Mouse (Mus musculus) A20 (cell line): ENCODE results near the gene Grid2.

ENCODE experiments used
- DNase-seq: peaks from one replicate; pipeline ENCODE4 v3.0.0-alpha.2; 2011; ENCODE audit warnings: low read depth, low spot score

Gene Grid2

DNA sequence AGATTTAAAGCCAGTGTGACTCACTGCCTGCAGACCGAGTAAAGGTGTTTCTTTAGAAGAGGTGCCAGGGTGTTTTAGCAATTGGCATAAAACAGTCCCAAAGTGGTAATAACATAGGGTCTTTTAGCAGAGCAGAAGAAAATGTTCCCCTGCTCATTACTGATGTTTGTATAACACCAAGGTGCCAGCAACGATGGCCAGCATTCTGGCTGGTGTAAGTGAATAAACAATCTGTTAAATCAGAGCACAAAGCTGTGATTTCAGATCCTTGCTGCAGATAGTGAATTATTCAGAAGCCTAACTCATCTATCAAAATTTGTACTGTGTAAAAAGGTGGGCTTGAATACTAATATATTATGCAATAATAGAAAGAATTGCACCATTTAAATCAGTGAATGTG is 353.9 kb downstream of the Grid2 start:
- DNase-seq: no peak

- no peak for DNase-seq
Measured at GRCm38 (mm10) chr6:63635970-63636369, 380.3 kb downstream of the Grid2 start.

- no peak for DNase-seq
Measured at GRCm38 (mm10) chr6:63659423-63659822, 403.7 kb downstream of the Grid2 start.

DNA sequence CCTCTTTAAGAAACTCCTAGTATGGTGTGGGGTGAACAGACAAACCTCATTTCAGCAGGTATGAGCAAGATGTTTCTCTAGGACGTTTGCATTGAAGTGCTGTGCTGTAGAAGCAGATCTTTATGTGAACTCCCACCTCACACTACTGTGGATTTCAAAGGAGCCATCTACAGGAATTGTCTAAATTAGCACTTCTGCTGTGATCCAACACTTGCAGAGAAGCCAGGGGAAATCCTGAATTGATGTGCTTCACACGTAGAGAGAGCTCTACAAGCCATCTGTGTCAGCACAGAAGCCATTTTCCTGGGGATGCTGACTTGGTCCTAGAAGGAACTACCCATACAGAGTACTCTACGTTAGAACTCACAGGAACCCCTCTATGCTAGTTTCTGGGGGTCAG is 430.0 kb downstream of the Grid2 start:
- DNase-seq: no peak

DNA sequence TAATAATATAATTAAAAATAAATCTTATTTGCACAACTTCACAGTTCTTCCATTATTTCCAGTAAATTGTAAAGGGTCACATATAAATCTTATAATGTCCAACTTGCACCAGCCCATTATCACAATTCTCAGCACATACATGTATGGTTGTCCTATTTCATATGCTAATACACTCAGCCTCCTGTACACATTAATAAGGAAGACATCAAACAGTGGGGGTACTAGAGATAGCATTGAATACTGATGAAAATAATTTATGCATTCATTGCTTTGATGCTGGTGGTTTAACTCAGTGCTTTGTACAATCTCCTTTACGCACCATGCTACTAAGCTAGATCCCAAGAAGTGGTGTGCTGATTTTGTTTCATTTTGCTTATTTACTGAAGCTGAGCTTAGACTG is 446.0 kb downstream of the Grid2 start:
- DNase-seq: no peak

DNA sequence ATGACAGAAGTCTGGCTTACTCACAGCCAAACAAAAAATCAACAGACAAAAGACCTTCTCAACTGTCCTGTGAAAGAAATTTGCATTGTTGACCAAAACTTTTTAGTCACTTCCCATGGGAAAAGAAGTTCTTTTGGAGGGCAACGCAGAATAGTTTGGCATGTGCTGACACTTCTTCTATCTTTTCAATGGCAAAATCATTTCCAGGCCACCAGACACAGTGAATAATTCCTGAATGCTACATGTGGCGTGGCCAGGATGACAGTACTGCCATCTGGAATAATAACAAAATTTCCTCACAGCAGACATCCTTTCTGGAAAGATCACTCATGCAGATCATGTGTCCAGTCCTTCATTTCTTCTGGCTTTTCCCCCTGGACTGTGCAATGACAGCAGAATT is 478.1 kb downstream of the Grid2 start:
- no peak for DNase-seq

DNA sequence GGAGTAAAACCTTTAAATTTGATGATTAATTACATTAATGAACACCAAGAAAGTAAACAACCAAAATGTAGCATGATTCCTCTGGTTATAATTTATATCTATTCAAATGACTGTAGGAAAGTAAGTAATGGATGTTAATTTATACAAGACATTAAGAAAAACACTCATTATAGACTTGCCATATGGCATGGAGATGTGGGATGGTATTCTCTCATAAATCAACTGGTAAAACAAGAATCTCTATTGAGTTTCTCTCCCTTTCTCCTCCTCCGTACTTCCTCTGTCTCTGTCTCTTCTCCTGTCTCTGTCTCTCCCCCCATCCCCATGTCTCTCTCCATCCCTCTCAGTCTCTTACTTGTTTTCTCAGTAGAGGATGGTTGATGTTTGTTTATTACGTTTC is 506.9 kb downstream of the Grid2 start:
- DNase-seq: no peak

DNA sequence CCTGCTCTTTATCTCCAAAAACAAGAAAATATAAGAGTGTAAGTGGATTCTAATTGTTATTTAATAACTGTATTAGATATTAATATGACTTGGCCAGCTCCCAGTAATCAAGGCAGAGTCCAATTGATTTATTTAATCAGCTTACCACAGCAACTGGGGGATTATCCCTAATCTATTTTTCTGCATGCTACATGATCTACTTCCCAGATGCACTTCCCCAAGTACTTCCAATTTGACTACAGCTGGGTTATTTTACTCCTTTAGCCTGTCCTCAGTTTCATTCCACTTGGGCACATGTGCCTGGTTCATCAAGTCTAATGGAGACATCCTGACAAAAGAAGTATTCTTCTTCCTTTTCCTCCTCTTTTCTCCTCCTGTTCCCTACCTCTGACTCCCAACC is 539.0 kb downstream of the Grid2 start:
- DNase-seq: no peak

DNA sequence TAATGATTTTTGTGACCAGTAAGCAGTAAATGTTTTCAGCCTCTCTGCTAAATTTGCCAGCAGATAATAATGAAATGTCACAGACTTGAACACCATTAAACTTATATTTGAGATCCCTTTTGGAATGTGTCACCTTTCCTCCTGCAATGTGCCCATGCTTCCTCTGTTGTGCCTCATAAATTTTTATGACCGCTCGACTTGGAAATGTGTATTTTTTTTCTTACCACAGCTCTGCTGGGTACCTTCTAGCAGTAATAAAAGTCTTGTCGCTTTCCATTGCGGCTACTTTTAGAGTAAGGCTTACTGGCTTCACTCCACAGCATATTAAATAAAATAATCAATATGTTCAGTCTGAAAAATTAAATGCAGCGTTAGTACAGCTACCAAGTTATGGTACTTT is 564.6 kb downstream of the Grid2 start:
- DNase-seq: no peak

GRCm38 (mm10) chr6:63862628-63863027 is 607.0 kb downstream of the Grid2 start:
- no peak for DNase-seq

DNA sequence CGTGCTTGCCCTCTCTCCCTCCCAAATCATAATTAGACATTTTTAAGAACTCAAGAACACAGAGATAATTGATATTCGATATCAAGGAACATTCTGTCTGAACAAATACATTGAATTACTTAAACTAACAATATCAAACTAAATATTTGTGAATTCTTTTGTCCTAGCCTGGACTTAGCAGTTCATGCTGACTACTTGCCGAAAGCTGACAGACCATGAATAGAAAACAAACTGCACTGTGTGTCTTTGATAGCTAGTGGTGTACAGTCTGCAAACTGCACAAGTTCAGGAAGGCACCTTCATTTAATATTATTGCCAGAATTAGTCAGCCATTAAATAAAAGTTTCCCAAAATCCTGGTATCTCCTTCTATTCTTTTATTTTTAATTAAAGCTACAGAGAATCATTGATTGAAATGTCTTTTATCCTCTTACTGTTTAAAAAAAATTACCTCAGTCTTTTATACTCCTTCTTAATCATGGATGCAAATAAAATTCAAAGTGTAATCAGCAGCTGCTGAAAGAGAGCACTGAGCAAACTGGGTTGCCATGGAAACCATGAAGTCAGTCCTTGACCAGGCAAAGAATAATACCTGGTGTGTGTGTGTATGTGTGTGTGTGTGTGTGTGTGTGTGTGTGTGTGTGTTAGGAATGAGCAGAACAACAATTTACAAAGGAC is 621.5 kb downstream of the Grid2 start:
- no peak for DNase-seq

DNA sequence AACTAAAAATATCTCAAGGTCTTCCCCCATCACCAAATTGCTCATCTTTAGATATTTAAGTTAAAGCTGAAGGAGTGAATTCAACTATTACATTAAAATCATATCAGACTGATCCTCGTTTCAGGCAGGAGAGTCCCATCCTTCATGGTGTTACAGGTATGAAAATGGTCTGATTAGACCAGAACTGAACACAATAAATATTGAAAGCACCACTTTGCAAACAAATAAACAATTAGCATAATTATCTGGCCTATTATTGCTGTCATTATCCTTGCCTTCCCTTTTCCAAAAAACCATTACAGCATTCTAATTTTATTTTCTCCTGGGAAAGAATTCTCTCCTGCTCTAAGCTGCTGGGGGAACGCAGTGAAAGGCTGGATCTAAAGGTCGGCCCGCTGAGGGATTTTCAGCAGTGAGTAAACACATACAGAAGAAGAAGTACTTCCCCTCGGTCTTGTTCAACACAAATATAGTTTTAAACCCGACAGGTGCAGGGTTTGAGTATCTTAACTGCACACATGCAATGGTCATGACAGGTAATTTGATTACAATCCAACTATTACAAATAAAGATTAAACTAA is 622.2 kb downstream of the Grid2 start:
- DNase-seq: no peak

DNA sequence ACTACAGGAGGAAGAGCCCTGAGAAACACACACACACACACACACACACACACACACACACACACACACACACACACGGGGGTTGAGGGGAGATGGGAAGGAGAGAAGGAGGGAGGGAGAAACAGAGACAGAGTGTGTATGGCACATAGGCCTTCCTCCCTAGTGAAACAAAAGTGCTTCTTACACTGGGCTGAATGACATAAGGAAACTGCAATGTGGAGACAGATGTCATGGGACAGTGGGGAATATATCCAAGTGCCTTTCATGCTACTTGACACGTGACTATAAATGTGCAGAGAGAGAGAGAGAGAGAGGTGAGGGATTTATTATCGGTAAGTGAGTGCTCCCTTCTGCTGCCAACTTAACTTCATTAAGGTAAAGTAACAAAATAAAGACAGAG is 639.0 kb downstream of the Grid2 start:
- no peak for DNase-seq

DNA sequence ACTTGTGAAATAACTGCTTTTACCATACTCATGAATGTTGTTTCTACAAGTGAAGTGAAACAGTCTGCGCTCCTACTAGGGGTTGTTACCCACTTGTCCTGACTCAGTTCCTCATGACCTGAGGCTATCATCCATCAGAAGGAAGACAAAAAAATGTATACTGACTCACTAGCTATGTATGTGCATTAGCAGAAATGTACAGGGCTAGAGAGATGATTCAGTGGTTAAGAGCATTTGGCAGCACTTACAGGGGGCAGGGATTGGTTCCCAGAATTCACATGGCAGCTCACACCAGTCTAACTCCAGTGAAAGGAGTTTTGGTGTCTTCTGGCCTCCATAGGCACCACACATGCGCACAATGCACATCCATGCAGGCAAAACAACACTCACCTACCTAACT is 642.5 kb downstream of the Grid2 start:
- DNase-seq: no peak

- no peak for DNase-seq
Measured at GRCm38 (mm10) chr6:63917035-63917570, 661.4 kb downstream of the Grid2 start.

DNA sequence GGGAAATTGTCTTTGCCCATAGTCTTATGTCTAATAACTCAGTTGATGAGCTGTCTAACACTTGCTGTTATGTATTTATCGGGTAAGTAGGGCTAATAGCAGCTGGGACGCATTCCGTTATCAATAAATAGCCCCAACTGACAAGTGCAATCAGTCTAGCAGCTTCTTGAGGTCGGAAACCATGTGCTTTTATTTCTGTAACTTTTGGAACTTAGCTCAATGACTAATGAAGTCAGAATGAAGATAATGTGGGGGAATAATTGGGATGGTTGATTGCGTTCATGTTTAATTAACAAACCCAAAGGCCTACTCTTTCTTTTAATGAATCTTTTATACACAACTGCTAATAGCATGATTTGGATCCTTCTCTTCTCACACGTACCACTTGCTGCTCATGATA is 666.3 kb downstream of the Grid2 start:
- no peak for DNase-seq

- DNase-seq: no peak
Measured at GRCm38 (mm10) chr6:63931201-63931600, 675.5 kb downstream of the Grid2 start.

GRCm38 (mm10) chr6:63946721-63947120 is 691.0 kb downstream of the Grid2 start:
- no peak for DNase-seq

- DNase-seq: no peak
Measured at GRCm38 (mm10) chr6:63963789-63964188, 708.1 kb downstream of the Grid2 start.

DNA sequence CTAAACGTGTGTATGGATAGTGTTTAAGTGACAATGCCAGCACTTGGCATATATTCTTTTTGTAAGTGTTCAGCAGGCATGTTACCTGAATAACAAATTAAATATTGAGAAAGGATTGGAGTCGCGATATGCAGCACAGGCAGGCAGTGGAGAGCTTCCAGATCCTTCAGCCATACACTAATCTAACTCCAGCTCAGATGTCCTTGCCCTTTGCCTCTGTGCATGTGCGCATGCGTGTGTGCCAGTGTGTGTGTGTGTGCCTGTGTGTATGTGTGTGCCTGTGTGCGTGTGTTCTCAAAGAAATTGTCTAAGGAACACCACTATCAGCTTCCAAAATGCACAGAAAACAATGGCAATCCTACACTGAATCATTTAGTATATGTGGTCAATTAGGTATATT is 708.6 kb downstream of the Grid2 start:
- no peak for DNase-seq

DNA sequence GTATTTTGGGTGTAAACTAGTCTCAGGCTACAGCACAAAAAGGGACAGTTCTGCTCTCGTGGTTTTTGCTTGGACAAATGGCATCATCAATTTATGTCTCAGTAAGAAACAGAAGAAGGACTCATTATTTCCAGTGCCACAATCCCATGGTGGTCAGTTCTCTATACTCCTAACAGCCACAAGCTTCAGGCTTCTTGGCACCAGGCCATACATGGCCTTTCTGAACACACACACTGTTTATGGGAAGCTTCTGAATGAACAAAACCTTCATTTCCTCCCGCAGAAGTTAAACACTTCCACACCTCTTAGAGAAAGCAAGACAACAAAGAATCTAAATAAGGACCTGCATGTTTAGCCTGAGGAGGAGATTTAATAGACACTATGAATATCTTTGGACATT is 709.1 kb downstream of the Grid2 start:
- no peak for DNase-seq

DNA sequence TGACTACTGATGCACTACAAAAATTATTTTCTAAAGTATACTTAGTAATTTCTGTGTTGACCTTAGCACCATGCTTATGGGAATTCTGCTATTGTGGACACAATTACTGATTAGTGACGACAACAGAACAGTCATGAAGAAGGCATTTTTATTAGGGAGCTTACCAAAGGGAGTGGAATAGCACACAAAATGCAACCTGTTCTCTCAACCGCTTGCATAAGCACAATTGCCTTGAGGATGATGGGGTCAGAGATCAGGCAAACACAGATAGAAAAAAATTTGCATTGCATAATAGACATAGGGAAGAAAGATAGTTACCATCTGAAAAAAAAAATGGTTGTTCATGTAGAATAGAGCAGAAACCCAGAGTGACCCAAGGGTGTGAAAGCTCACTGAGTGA is 790.4 kb downstream of the Grid2 start:
- no peak for DNase-seq

- DNase-seq: no peak
Measured at GRCm38 (mm10) chr6:64046732-64047131, 791.1 kb downstream of the Grid2 start.

DNA sequence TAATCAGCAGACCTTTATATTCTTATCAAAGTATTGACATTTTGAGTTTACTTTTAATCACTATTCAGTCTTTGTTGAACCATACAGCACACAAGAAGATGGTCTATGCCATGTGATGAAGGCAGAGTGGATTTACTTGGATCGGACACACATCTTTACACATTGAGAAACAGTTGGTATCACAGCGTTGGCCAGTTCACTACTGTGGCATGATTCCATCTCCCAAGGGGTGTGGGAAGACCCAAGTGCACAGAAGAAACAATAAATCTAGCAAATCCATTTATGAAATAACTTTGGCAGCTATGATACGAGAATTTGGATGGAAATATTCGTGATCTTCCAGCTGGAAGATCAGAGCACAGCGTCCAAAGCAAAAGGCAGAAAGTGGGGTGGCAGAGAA is 792.3 kb downstream of the Grid2 start:
- no peak for DNase-seq
